Mouse (Mus musculus): ENCODE results near the gene Aoc3.
A peak's percentile ranks its signal among the peaks of the same experiment; 100 is the strongest.
"Not testable (repeated sequence)": the region's sequence is repeated elsewhere in the genome, so short reads cannot be mapped to it uniquely, and the experiment has no call there.

The Aoc3 gene

GRCm38 (mm10) chr11:101330371-101330924 lies at the start of gene Aoc3:
Gene Aoc3, plus strand, starts transcription at chr11:101330605.
- no peak for DNase-seq (ENCODE audit: low read depth, low spot score)

GRCm38 (mm10) chr11:101280837-101281236 lies 49.6 kb upstream of the Aoc3 start:
- no peak for DNase-seq (ENCODE audit: low read depth, low spot score)

GRCm38 (mm10) chr11:101282896-101283295 lies 47.5 kb upstream of the Aoc3 start:
- no peak for DNase-seq (ENCODE audit: low read depth, low spot score)

- DNase-seq (ENCODE audit: low read depth, low spot score) = no peak
Measured at GRCm38 (mm10) chr11:101283805-101284204, 46.6 kb upstream of the Aoc3 start.

- DNase-seq (ENCODE audit: low read depth, low spot score) = no peak
Measured at GRCm38 (mm10) chr11:101287306-101287705, 43.1 kb upstream of the Aoc3 start.

- no peak for DNase-seq (ENCODE audit: low read depth, low spot score)
Measured at GRCm38 (mm10) chr11:101291231-101291630, 39.2 kb upstream of the Aoc3 start.

GRCm38 (mm10) chr11:101295191-101295590 lies 35.2 kb upstream of the Aoc3 start:
- no peak for DNase-seq (ENCODE audit: low read depth, low spot score)

GRCm38 (mm10) chr11:101300881-101301280 lies 29.5 kb upstream of the Aoc3 start:
- DNase-seq (ENCODE audit: low read depth, low spot score) = peak; percentile 48

GRCm38 (mm10) chr11:101301299-101302003 lies 29.0 kb upstream of the Aoc3 start:
- no peak for DNase-seq (ENCODE audit: low read depth, low spot score)

- DNase-seq (ENCODE audit: low read depth, low spot score) = peak; percentile 96
Measured at GRCm38 (mm10) chr11:101302004-101302798, 28.2 kb upstream of the Aoc3 start, which contains the start of gene Becn1. Gene Becn1, minus strand, starts transcription at chr11:101302286.

GRCm38 (mm10) chr11:101307744-101308143 lies 22.7 kb upstream of the Aoc3 start:
- DNase-seq (ENCODE audit: low read depth, low spot score) = no peak

GRCm38 (mm10) chr11:101311083-101311482 lies 19.3 kb upstream of the Aoc3 start:
- DNase-seq (ENCODE audit: low read depth, low spot score) = no peak

GRCm38 (mm10) chr11:101312150-101312549 lies 18.3 kb upstream of the Aoc3 start:
- no peak for DNase-seq (ENCODE audit: low read depth, low spot score)

GRCm38 (mm10) chr11:101314567-101314966 lies 15.8 kb upstream of the Aoc3 start:
- no peak for DNase-seq (ENCODE audit: low read depth, low spot score)

GRCm38 (mm10) chr11:101315082-101315650 lies 15.2 kb upstream of the Aoc3 start:
- peak; percentile 40 for DNase-seq (ENCODE audit: low read depth, low spot score)

GRCm38 (mm10) chr11:101315665-101316500 lies 14.5 kb upstream of the Aoc3 start, which contains the start of gene Psme3:
Gene Psme3, plus strand, starts transcription at chr11:101316213.
- peak; percentile 98 for DNase-seq (ENCODE audit: low read depth, low spot score)

- DNase-seq (ENCODE audit: low read depth, low spot score) = no peak
Measured at GRCm38 (mm10) chr11:101316501-101316917, 13.9 kb upstream of the Aoc3 start.

GRCm38 (mm10) chr11:101323609-101324008 lies 6.8 kb upstream of the Aoc3 start:
- DNase-seq (ENCODE audit: low read depth, low spot score) = peak; percentile 39

GRCm38 (mm10) chr11:101324763-101325162 lies 5.6 kb upstream of the Aoc3 start, which contains the start of gene Aoc2:
Gene Aoc2, plus strand, starts transcription at chr11:101325063.
- no peak for DNase-seq (ENCODE audit: low read depth, low spot score)

GRCm38 (mm10) chr11:101325201-101325600 lies 5.2 kb upstream of the Aoc3 start:
- not testable (repeated sequence) for DNase-seq (ENCODE audit: low read depth, low spot score)

GRCm38 (mm10) chr11:101326147-101326546 lies 4.3 kb upstream of the Aoc3 start:
- DNase-seq (ENCODE audit: low read depth, low spot score) = no peak
